Mouse (Mus musculus): Measurements from ENCODE around the gene Atxn7l1.

DNA sequence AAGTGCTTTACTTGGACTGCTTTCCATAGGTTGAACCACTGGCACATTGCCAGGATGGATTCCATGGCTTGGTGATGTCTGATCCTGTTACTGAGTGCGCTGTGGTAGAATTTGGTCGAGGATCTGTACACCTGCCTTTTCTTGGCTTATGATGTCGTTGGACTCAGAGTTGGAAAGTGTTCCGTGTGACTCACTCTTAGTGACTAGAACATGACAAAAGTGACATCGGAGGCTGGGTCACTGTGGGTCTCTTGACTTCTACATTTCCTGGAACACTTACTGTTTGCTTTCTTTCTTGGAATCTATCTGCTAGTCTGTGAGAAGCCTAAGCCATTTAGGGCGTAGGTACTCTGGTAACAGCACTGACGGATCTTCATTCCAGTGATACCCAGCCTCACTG lies 23.3 kb downstream of the Atxn7l1 start:
- TF ChIP-seq POLR2A (IDR thresholded peaks at IDR 0.05; ENCODE audit: borderline replicate concordance, extremely low read depth, low read depth, low read length), result no peak
- TF ChIP-seq CTCF (IDR thresholded peaks at IDR 0.05; ENCODE audit: insufficient read depth, low read length), result no peak

All from lung, adult 2 months (tissue).